Mouse (Mus musculus): ENCODE results near the gene Bsph2.

The Bsph2 gene

GRCm38 (mm10) chr7:13570967-13571366 is at the start of gene Bsph2:
TSS of gene Bsph2 (minus strand) at chr7:13571067.
- DNase-seq = no peak

GRCm38 (mm10) chr7:13511539-13511938 is 59.3 kb downstream of the Bsph2 start:
- DNase-seq = peak; percentile 36

All from right cerebral cortex, adult 18-20 months (tissue).